Mouse (Mus musculus) heart, postnatal 0 days (tissue): Measurements from ENCODE around the gene Slc18a3.

ENCODE experiments used
- CTCF ChIP-seq: IDR thresholded peaks from 2 replicates; pipeline ENCODE4 v1.5.1; 2016; ENCODE audit warnings: antibody characterized with exemption, control low read depth, low read depth
- EP300 ChIP-seq: IDR thresholded peaks from 2 replicates; pipeline ENCODE4 v1.6.1; 2016; ENCODE audit warnings: antibody characterized with exemption, low read depth

DNA sequence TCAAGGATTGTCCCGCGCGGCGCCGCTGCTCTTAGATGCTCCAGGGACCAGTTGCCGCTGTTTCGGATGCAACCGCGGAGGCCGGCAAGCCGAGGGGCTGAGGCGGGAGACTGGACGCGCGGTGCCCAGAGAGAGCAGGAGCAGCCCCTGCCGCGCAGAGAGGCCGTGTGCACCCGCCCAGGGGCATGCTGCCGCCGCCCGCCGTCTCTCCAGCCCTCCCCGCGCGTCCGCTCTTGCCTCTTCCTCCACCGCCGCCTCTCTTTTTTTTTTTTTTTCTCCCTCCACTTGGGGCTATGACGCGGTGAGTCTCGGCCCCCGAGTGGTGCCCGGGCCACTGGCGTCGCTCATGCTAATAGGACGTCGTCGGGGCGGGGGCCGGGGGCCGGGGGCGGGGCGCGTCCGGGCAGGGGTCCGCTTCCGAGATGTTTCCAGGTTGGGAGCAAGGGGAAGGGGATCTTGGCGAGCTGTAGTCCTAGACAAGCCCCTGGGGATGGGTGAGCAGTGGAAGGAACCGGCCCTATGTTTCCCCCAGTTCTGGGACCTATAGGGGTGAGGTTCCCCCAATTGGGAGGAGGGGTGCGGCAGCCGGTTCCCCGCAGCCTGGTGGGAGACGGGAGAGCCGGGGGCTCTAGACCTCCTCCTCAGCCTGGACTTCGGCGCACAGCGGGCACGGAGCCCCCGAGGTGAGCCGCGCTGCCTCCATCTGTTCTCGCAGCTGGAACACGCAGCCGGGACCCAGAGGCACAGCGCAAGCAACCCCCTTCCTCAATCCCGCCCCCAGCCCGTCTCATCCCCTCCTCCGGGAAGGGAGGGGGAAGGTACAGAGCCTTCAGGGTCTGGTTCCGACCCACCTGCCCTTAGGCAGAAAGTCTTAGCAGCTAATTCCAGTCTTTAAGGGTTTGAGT is at the start of gene Slc18a3:
- TF ChIP-seq CTCF (no peak), EP300 (no peak)
